Mouse (Mus musculus): ENCODE results near the gene Creb1.

The Creb1 gene

GRCm38 (mm10) chr1:64532589-64533470 lies at the start of gene Creb1:
Gene Creb1 (plus strand): TSS chr1:64532645.
- peak; percentile 97 for DNase-seq (ENCODE audit: low spot score)

- DNase-seq (ENCODE audit: low spot score) = no peak
Measured at GRCm38 (mm10) chr1:64488521-64489029, 43.9 kb upstream of the Creb1 start.

GRCm38 (mm10) chr1:64496803-64497202 lies 35.6 kb upstream of the Creb1 start:
- no peak for DNase-seq (ENCODE audit: low spot score)

- no peak for DNase-seq (ENCODE audit: low spot score)
Measured at GRCm38 (mm10) chr1:64501382-64502140, 30.9 kb upstream of the Creb1 start.

GRCm38 (mm10) chr1:64508479-64509096 lies 23.9 kb upstream of the Creb1 start:
- no peak for DNase-seq (ENCODE audit: low spot score)

GRCm38 (mm10) chr1:64509678-64510077 lies 22.8 kb upstream of the Creb1 start:
- DNase-seq (ENCODE audit: low spot score) = no peak

- no peak for DNase-seq (ENCODE audit: low spot score)
Measured at GRCm38 (mm10) chr1:64514184-64514583, 18.3 kb upstream of the Creb1 start.

- DNase-seq (ENCODE audit: low spot score) = no peak
Measured at GRCm38 (mm10) chr1:64516593-64516992, 15.9 kb upstream of the Creb1 start.

- DNase-seq (ENCODE audit: low spot score) = no peak
Measured at GRCm38 (mm10) chr1:64518480-64518879, 14.0 kb upstream of the Creb1 start.

- DNase-seq (ENCODE audit: low spot score) = no peak
Measured at GRCm38 (mm10) chr1:64519345-64519744, 13.1 kb upstream of the Creb1 start.

GRCm38 (mm10) chr1:64519901-64520300 lies 12.5 kb upstream of the Creb1 start:
- no peak for DNase-seq (ENCODE audit: low spot score)

- no peak for DNase-seq (ENCODE audit: low spot score)
Measured at GRCm38 (mm10) chr1:64521734-64522133, 10.7 kb upstream of the Creb1 start.

GRCm38 (mm10) chr1:64522637-64523036 lies 9.8 kb upstream of the Creb1 start:
- no peak for DNase-seq (ENCODE audit: low spot score)

GRCm38 (mm10) chr1:64523117-64523516 lies 9.3 kb upstream of the Creb1 start:
- DNase-seq (ENCODE audit: low spot score) = no peak

- DNase-seq (ENCODE audit: low spot score) = no peak
Measured at GRCm38 (mm10) chr1:64524661-64525060, 7.8 kb upstream of the Creb1 start.

GRCm38 (mm10) chr1:64527626-64528025 lies 4.8 kb upstream of the Creb1 start:
- DNase-seq (ENCODE audit: low spot score) = no peak

GRCm38 (mm10) chr1:64529781-64530315 lies 2.6 kb upstream of the Creb1 start:
- DNase-seq (ENCODE audit: low spot score) = no peak

- no peak for DNase-seq (ENCODE audit: low spot score)
Measured at GRCm38 (mm10) chr1:64531548-64531947, 897 bp upstream of the Creb1 start.

GRCm38 (mm10) chr1:64532067-64532523 lies 350 bp upstream of the Creb1 start:
- no peak for DNase-seq (ENCODE audit: low spot score)

GRCm38 (mm10) chr1:64533471-64534443 lies 1.3 kb downstream of the Creb1 start:
- peak; percentile 72 for DNase-seq (ENCODE audit: low spot score)

- DNase-seq (ENCODE audit: low spot score) = no peak
Measured at GRCm38 (mm10) chr1:64538837-64539367, 6.5 kb downstream of the Creb1 start.

Measured in testis, postnatal 14 days (tissue).